Mouse (Mus musculus): ENCODE data around the gene Gigyf1. TPM values are rescaled to one million over a fixed set of nuclear protein-coding genes. Genes with fewer than 3 reads are reported as not detected.

Gene Gigyf1
- polyA plus RNA-seq, 1 experiment, result 2.4 TPM

DNA sequence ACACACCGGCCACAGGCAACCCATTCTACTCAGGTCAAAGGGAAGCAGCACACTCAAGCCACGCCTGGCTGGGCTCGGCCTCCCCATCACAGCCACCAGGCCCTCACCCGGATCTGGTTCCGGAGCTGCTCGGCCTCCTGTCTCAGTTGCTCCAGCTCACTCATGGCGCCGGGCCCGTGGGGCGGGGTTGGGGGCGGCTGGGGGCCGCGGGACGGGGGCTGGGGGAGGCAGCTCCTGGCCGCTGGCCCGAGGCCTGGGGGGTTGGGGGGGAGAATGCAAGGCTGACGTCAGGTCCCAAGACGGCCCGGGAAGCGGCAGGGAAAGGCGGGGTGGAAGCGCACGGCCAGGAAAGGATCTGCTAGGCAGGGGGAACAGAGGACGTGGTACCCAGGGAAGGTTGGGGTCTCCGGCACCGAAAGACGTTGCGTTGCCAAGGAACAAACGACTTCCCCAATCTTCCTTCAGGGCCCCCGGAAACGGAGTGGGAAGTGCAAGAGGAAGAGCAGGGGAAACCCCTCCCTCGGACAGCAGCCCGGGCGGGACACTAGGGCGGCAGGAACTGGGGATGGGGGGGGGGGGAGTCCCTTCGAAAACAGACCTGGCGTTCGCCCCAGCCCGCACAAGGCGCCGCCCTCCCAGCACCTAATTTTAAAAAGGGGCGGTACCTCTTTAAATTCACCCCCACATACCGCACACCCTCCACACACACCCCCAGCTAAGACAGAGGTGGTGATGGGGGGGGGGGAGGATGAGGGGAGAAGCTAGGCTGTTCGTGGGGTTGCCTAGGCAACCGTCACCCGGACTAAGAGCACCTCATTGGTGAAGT, 12.5 kb downstream of the Gigyf1 start:
- no peaks in the 10 kb centered on the region for H3K9me3 ChIP-seq (ENCODE audit: control insufficient read depth, low read length)
- no peaks in the 10 kb centered on the region for H3K27me3 ChIP-seq (ENCODE audit: control insufficient read depth)
- TF ChIP-seq TAL1 (IDR thresholded peaks at IDR 0.05; ENCODE audit: low read length) (no peak), GATA1 (IDR thresholded peaks at IDR 0.05; ENCODE audit: low read length) (no peak)
- peaks cover 49% of the 10 kb centered on the region for H3K36me3 ChIP-seq (ENCODE audit: control insufficient read depth)
- peaks cover 70% of the 10 kb centered on the region for H3K4me1 ChIP-seq (ENCODE audit: control insufficient read depth)
- H3K4me3 ChIP-seq (replicated peaks), result peak overlapping the region; percentile 89

DNA sequence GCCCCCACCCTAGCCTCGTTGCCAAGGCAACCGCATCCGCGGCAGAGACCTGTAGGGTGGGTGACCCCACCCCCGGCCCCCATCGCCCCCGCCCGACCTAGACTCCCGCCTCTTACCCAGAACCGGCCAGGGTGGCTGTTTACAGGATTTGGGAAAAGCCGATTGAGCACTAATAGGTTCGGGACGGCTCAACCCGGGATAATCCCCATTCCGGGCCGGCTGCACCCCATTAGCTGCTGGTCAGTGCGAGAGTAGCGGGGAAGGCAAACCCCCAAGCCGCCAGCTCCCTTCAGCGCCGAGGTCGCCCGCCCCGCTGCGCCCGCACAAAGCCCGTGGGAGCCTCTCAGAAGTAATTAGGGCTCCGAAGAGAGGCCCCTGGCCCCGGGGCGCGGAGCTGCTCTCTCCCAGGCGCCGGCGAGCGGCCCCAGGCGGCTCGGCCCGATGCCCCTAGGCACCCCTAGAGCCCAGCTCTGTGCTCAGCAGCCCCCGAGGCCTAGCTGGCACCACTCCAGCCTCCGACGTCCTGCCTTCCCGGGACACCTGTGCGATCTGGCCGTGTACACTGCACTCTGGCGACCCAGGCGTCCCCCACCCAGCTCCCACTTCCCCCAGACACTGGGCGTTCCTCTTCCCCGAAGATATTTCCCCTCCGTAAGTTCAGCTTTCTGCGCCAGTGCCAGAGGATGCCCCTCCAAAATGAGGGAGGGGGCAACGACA, 13.2 kb downstream of the Gigyf1 start:
- Histone ChIP-seq H3K4me3 (replicated peaks) (peak overlapping the region; percentile 89), H3K27me3 (ENCODE audit: control insufficient read depth) (peaks cover 2% of the 10 kb centered on the region; the same call in 1 of the 2 replicates), H3K36me3 (ENCODE audit: control insufficient read depth) (peaks cover 42% of the 10 kb centered on the region), H3K9me3 (ENCODE audit: control insufficient read depth, low read length) (no peaks in the 10 kb centered on the region), H3K4me1 (ENCODE audit: control insufficient read depth) (peaks cover 63% of the 10 kb centered on the region)
- no peak for TF ChIP-seq GATA1 (IDR thresholded peaks at IDR 0.05; ENCODE audit: low read length)
- TF ChIP-seq TAL1 (IDR thresholded peaks at IDR 0.05; ENCODE audit: low read length), result no peak

DNA sequence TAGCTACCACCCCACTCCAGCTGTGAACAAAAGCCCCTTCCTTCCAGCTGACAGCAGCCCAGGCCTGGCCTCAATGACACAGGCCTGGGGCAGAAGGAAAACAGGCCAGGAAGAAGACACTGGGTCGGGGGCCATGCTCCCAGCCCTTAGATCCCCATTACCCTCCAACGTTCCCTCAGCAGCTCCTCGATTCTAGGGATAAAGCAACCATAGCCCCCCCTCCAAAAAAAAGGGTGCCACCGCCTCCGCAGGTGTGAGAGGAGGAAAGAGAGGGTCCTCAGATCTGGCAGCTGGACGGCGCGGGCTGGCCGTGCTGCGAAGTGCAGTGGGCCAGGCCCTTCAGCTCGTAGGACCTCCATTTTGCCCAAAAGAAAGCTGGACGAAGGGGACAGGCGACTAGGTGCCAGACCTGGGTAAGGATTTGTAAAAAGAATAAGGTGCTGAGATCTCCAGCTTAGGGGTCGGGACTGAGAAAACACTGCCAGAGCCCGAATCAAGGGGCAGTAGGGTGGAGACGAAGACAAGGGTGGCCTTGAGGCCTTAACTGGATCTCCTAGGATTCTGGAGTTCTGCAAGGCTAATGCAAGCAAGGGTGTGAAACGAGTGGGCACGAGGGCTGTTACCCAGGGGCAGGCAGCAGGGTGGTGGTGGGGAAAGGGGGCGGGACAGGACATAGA, 13.9 kb downstream of the Gigyf1 start:
- peaks cover 36% of the 10 kb centered on the region for H3K36me3 ChIP-seq (ENCODE audit: control insufficient read depth)
- TF ChIP-seq GATA1 (IDR thresholded peaks at IDR 0.05; ENCODE audit: low read length), result no peak
- no peak for TF ChIP-seq TAL1 (IDR thresholded peaks at IDR 0.05; ENCODE audit: low read length)
- no peaks in the 10 kb centered on the region for H3K9me3 ChIP-seq (ENCODE audit: control insufficient read depth, low read length)
- peaks cover 59% of the 10 kb centered on the region for H3K4me1 ChIP-seq (ENCODE audit: control insufficient read depth)
- H3K27me3 ChIP-seq (ENCODE audit: control insufficient read depth), result peaks cover 9% of the 10 kb centered on the region
- H3K4me3 ChIP-seq (replicated peaks), result peak overlapping the region; percentile 89

DNA sequence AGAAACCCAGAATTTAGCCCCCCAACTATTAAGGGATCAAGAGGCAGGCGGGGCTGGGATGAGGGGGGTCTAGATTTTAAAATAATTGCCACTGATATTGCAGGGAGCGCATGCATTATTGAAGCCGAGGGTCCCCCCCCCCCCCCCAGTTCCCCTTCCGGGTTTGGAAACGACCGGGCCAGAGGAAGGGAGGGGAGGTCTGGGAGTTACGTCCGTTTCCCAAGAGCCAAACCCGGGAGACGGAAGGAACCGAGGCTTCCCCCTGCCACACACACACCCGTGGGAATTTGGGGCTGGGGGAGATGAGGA, 14.4 kb downstream of the Gigyf1 start:
- peak overlapping the region; percentile 89 for H3K4me3 ChIP-seq (replicated peaks)
- peaks cover 55% of the 10 kb centered on the region for H3K4me1 ChIP-seq (ENCODE audit: control insufficient read depth)
- peaks cover 31% of the 10 kb centered on the region for H3K36me3 ChIP-seq (ENCODE audit: control insufficient read depth)
- H3K27me3 ChIP-seq (ENCODE audit: control insufficient read depth), result peaks cover 12% of the 10 kb centered on the region
- TF ChIP-seq GATA1 (IDR thresholded peaks at IDR 0.05; ENCODE audit: low read length), result no peak
- TF ChIP-seq TAL1 (IDR thresholded peaks at IDR 0.05; ENCODE audit: low read length), result no peak
- no peaks in the 10 kb centered on the region for H3K9me3 ChIP-seq (ENCODE audit: control insufficient read depth, low read length)

DNA sequence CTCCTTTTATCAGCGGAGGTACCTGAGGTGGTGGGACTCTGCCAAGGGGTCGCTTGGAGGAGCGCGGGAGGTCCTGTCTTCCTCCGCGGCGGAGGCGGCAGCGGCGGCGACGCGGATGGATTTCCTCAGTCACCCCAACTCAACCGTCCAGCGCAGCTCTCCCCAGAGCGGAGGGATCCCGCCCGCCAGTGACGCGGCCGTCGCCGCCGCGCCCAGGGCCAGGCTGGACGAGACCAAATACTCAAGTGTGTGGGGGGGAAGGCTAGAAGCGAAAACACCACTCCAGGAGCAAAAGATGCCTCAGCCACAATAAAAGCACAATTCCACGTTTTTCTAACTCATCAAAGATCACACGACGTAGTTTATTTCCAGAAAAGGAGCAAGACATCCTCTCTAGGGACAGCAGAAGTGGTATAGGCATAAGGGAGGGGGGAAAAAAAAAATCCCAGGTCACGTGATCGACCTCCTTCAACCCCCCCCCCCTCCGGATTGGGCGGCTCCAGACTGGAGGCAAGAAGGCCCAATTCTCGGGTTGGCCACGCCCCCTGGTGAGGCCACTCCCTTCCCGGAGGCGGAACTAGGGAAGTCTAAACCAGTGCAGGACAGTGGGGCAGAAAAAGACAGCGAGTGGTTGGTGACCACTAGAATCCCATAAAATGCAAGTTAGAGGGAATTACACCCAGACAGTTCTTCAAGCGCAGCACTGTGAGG, 14.9 kb downstream of the Gigyf1 start, which contains the start of the genes Epo and Gnb2:
Gene Epo (minus strand): TSS at position 126 of the 711 bp plus-strand sequence.
Gene Gnb2 (minus strand): TSS at position 394 of the 711 bp plus-strand sequence.
- H3K27me3 ChIP-seq (ENCODE audit: control insufficient read depth), result peaks cover 13% of the 10 kb centered on the region
- H3K4me3 ChIP-seq (replicated peaks), result peak within 1 kb of the TSS; percentile 89
- peaks cover 26% of the 10 kb centered on the region for H3K36me3 ChIP-seq (ENCODE audit: control insufficient read depth)
- H3K4me1 ChIP-seq (ENCODE audit: control insufficient read depth), result peaks cover 51% of the 10 kb centered on the region
- no peaks in the 10 kb centered on the region for H3K9me3 ChIP-seq (ENCODE audit: control insufficient read depth, low read length)
- TF ChIP-seq TAL1 (IDR thresholded peaks at IDR 0.05; ENCODE audit: low read length) (no peak), GATA1 (IDR thresholded peaks at IDR 0.05; ENCODE audit: low read length) (no peak)

DNA sequence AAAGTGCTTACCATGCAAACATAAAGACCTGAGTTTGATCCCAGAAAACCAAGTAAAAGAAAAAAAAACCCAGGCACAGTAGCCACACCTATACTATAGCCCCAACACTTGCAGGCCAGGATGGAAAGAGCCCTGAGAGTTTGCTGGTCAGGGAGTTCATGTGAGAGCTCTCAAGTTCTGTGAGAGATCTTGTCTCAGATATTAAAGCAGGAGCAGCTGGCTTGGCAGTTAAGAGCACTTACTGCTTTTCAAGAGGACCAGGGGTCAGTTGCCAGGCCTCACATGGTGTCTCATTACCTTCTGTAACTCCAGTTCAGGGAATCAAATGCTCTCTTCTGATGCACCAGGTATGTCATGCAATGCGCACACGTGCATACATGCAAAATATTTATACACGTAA, 16.4 kb downstream of the Gigyf1 start:
- H3K4me3 ChIP-seq (replicated peaks), result no peak overlapping the region
- peaks cover 20% of the 10 kb centered on the region for H3K27me3 ChIP-seq (ENCODE audit: control insufficient read depth)
- no peaks in the 10 kb centered on the region for H3K9me3 ChIP-seq (ENCODE audit: control insufficient read depth, low read length)
- peaks cover 11% of the 10 kb centered on the region for H3K36me3 ChIP-seq (ENCODE audit: control insufficient read depth)
- H3K4me1 ChIP-seq (ENCODE audit: control insufficient read depth), result peaks cover 38% of the 10 kb centered on the region
- TF ChIP-seq GATA1 (IDR thresholded peaks at IDR 0.05; ENCODE audit: low read length) (no peak), TAL1 (IDR thresholded peaks at IDR 0.05; ENCODE audit: low read length) (no peak)

DNA sequence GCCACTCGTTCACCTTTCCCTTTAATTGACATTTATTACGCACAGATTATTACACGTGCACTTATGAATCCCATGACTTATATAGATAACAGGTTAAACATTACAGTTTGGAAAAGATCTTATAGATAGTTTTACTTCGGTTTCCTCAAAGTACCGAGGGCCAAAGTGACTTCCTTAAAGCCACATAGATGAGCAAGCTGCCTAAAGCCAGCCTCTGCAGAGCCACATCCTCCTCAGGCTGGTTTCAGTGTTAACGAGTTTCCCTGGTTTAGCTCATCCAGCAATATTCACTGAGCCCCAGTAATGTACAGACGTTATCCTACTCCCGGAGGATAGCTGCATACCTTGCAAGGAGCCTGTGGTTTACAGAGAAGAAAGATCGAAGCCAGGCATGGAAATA, 17.0 kb downstream of the Gigyf1 start:
- Histone ChIP-seq H3K36me3 (ENCODE audit: control insufficient read depth) (peaks cover 5% of the 10 kb centered on the region), H3K4me1 (ENCODE audit: control insufficient read depth) (peaks cover 33% of the 10 kb centered on the region), H3K4me3 (replicated peaks) (no peak overlapping the region), H3K9me3 (ENCODE audit: control insufficient read depth, low read length) (no peaks in the 10 kb centered on the region), H3K27me3 (ENCODE audit: control insufficient read depth) (peaks cover 20% of the 10 kb centered on the region)
- no peak for TF ChIP-seq GATA1 (IDR thresholded peaks at IDR 0.05; ENCODE audit: low read length)
- TF ChIP-seq TAL1 (IDR thresholded peaks at IDR 0.05; ENCODE audit: low read length), result no peak

DNA sequence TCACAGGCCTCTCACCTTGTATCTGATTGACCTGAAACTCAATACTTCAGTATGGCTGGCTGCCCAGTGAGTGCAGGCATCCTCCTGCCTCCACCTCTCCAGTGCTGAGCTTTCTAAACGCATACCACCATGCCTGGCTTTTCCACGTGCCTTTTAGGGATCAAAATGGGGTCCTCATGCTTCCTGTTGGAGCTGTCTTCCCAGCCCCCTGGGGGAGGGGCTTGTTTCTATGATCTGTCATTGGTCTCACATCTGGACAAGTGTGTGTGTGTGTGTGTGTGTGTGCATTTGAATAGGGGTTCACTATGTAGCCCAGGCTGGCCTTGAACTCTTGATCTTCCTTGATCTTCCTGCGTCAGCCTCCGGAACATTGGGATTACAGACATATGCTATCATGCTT, 19.1 kb downstream of the Gigyf1 start:
- Histone ChIP-seq H3K4me3 (replicated peaks) (no peak overlapping the region), H3K27me3 (ENCODE audit: control insufficient read depth) (peaks cover 20% of the 10 kb centered on the region), H3K9me3 (ENCODE audit: control insufficient read depth, low read length) (no peaks in the 10 kb centered on the region), H3K36me3 (ENCODE audit: control insufficient read depth) (no peaks in the 10 kb centered on the region), H3K4me1 (ENCODE audit: control insufficient read depth) (peaks cover 11% of the 10 kb centered on the region)
- TF ChIP-seq TAL1 (IDR thresholded peaks at IDR 0.05; ENCODE audit: low read length), result no peak
- TF ChIP-seq GATA1 (IDR thresholded peaks at IDR 0.05; ENCODE audit: low read length), result no peak
